In the genomic region with DNA sequence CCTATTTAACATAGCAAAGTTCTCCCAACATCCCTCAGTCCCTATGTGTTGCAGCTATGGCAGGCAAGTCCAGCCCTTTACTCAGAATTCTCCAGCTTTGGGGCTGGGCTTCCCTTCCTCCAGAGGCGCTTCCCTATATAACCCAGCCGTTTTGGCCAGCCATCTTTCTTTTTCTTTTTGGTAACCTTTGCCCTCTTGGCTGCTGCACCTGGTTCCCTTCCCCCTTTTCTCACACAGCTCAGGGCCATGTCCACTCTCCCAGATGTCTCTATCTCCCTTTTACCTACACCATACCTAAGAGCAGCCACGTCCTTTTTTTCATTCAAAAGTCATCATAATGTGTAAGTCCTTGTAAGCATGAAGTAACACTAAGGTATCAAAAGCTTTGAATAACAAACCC, we compare ENCODE assay signal across 12 mouse cellular contexts.
"Had no signal": no experiment of that assay in that cellular context is flagged by ENCODE, and none has a peak within 500 bp of the region (broad histone marks: within the 10 kb centered on the region; RNA-seq: fewer than 3 reads in every experiment).

No protein-coding gene starts in this region.

- DNase-seq: kidney, adult 11 months; kidney, postnatal 14 days; lung, embryonic 14.5 days; lung, postnatal 10 days; lung, postnatal 4 days; retina, postnatal 1 day; right cerebral cortex, postnatal 4 days; thymus, adult 2 months; thymus, postnatal 25 days had no signal

- H3K27ac ChIP-seq: limb, embryonic 15.5 days; neural tube, embryonic 13.5 days had no signal

- H3K9me3 ChIP-seq: limb, embryonic 15.5 days; midbrain, embryonic 10.5 days; neural tube, embryonic 13.5 days had no signal

- H3K36me3 ChIP-seq: limb, embryonic 15.5 days; midbrain, embryonic 10.5 days; neural tube, embryonic 13.5 days had no signal

- H3K27me3 ChIP-seq: limb, embryonic 15.5 days; neural tube, embryonic 13.5 days had no signal
